Mouse (Mus musculus): ENCODE measurements at regions not wholly inside any gene's neighbourhood (a gene's known extent, or its start where the extent isn't known, plus 50 kb on each side); places are given as distances from the start of the nearest gene placed in this dataset.

DNA sequence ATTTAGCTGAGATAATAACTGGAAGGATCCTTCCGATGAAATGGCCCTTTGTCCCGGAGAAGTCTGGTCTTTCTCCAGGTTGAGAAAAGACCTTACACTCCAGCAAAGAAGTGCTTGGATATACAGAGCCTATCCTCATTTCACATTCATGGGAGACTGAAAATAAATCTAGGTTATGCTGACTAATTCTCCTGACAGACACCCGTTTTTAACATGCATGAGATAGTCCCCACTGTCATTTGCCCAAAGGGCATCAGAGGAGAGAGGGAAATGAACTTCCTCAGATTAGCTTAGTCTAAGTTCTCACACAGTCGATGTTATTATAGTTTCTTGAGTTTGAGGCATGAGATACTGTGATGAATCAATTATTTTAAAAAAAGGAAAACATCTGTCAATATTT is 99.7 kb upstream of the Irak1bp1 start:
- no peak for DNase-seq

DNA sequence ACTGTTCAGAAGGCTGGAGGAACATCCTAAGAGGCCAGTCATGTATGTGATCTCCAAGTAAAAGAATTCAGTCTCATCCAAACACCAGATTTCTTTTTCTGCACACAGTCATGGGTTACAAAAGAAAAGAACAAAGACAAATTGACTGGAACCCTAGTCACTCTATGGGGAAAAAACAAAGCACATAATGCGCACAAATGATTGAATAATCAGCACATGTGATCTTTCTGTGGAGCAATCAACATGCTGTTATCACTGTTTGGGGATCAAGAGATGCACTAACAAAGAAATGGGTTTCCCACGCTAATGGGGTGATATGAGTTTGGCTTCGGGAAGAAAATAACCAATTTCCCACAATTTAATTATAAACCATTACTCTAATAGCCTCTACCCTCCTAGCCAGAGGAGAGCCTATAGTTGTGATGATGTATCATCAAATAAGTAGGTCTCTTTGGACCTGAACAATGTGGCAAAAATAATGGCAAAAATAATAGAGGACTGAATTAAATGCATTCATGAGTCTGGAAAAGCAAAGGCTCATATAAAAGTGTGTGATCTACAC is 96.2 kb upstream of the Irak1bp1 start:
- DNase-seq, result no peak

DNA sequence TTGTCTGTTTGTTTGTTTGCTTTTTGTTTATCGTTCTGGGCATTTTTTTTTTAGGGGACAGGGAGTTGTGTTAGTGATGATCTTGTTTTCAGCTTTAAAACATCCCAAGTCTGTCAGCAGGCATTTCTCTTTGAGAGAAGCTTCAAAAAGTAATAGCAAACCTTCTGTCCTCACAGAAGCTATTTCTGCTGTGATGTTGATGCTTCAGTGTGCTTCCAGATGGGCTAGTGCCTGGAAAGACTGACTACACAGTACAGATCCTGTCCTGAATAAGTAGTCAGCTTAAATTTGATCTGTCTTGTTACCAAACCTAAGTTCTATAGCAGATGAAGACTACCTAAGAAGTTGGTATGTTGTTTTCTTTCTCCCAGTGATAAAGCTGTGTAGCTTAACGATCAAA is 94.4 kb upstream of the Irak1bp1 start:
- no peak for DNase-seq

DNA sequence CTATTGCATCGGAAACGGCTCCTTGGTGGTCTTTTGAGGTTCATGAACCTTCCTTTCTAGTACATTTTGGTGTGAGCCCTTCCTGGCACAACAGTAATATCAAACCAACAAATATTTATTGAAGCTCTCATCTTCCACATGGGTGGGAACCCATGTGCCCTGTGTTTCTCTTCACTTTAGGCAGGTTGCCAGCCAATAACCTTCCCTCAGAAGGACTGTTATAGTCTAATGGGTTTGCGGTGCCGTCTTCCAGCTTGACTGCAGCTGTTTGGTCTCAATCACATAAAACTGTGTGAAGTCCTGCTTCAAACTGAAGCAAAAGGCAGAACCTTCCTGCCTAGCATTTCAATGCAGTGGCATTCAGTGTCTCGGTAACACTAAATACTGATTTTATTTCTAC is 69.4 kb upstream of the Irak1bp1 start:
- DNase-seq, result no peak

DNA sequence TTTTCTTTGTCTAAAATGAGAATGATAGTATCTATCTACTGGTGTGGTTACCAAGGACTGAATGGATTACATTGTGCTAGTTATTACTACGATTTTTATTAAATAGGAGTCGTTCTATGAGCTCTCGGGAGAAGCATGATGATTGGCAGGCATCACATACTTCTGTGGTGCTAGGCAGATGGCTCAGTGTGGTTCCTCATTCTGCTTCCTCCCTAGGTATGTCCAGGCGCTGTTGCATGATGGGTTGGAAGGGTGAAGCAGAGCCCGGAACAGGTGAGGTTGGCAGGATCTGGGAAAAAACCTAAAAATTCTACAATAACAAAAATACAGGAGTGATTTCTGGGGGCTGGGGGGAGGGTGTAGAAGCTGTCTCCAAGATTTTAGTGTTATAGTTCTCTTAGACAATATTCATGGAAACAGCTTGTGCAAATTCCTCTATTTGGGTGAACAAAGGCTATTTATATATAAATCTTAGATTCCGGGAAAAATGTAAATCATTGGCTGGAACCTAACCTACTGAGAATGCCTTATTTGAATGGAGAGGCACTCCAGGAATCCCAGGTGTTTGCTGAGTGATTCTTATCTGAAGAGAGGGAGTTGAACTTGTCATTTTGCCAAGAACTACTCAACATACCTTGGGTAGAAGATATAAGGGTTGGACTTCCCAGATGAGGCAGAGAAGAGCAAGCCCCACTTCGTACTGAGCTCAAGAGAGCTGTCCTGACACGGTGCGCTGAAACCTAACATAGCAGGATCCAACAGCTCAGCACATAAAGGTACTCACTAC is 68.5 kb upstream of the Irak1bp1 start:
- no peak for DNase-seq

DNA sequence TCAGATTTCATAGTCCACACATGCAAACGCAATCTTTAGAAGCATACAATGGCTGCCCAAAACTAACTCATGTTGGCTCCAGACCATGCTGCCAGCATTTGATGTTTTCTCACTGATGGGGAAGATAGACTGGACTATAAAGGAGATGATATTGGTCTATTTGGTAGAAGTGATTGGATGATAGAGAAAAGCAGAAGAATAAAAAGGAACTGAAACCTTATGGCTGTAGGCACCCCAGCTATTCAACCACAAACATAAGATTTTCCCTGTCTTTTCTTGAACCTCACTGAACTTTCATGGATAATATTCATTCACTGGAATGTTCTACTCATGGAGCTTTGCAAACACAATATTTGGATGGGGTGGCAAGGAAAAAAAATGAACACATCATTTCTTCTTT is 65.7 kb upstream of the Irak1bp1 start:
- no peak for DNase-seq
